Mouse (Mus musculus) left cerebral cortex, postnatal 14 days (tissue): ENCODE data around the gene Onecut3. TPM values are rescaled to one million over a fixed set of nuclear protein-coding genes. Genes with fewer than 3 reads are reported as not detected.

ENCODE experiments used
- DNase-seq, 2 experiments: peaks; one replicate each; pipeline ENCODE4 v3.0.0; 2021 to 2022; ENCODE audit warnings: low spot score in 2 of 2, mixed read lengths in 1 of 2
- intact Hi-C: fragments of 180-260 bp; cut with DNase I; formaldehyde crosslinking; loops from one replicate; pipeline ENCODE4 v1.15.1; 2025
- total RNA-seq, 2 experiments: library from RNA; stranded (reverse); gene quantifications; 2 replicates each; pipeline ENCODE4 v1.2.3; 2021

Gene Onecut3
- total RNA-seq, 2 experiments from 2014 or later = not detected

DNA sequence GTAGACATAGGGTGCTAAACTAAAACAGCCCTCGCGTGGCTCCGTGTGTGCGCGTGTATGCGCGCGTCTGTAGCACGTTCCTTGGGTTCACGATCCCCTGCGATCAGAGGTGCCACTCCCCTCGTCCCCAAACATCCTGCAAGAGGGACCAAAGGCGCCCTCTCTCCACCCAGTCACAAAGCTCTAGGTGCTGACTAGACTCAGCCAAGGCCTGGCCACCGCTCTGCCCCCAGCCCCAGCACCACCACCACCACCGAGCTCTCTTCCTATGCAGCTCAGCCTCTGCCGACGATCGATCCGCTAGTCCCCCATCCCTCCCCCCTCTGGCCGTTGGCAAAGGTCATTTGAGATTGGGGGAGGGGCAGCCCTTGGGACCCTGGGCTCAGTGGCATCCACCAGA is 1.8 kb downstream of the Onecut3 start:
- intact Hi-C loops = loop anchor here (10.0 kb wide), 1 partner anchor 142 kb away; the partner anchor contains the start of gene Plk5
- DNase-seq = no peak

DNA sequence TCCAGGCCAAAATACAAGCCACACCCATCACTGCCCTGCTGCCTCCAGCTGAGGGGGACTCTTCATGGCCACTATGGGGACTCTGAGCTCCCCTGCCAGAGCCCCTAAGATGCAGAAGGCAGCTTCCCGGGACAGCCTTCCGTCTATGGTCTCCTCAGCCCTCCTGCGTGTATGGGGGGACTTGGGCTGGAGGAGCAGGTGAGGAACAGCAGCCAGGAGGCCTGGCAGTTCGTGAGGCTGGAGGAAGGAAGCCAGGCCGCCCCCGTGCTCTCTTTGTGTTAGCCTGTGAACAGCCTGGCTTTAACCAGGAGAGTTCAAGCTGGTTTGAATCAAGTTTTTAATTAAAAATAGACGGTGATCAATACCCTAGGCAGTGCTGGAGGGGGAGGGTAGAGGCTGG is 7.7 kb downstream of the Onecut3 start:
- intact Hi-C loops = no loop called here

DNA sequence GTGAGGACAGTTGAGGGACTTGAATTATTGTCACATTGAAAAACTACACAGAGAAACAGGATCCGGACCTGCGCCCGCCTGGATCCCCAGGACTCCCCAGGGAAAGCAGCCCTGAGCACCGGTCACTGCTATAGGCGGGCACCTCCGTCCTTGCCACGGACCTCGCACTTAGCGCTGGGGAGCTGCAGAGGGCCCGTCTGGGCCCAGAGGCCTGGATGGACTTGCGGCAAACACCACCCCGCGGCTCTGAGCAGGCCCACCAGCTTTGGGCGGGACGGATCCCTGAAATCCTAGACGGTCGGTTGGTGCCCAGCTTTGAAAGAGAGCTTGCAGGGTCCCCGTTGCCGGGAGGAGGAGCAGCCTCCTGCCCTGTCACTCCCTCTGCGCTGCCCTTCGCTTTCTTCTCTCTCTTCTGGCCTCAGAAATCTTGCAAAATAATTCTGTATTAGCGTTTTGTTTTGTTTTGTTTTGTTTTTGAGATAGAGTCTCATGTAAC is 8.2 kb downstream of the Onecut3 start:
- no peak for DNase-seq
- intact Hi-C loops = no loop called here

More for the DNA sequence above, 7.7 kb downstream of the Onecut3 start:
- DNase-seq = no peak

DNA sequence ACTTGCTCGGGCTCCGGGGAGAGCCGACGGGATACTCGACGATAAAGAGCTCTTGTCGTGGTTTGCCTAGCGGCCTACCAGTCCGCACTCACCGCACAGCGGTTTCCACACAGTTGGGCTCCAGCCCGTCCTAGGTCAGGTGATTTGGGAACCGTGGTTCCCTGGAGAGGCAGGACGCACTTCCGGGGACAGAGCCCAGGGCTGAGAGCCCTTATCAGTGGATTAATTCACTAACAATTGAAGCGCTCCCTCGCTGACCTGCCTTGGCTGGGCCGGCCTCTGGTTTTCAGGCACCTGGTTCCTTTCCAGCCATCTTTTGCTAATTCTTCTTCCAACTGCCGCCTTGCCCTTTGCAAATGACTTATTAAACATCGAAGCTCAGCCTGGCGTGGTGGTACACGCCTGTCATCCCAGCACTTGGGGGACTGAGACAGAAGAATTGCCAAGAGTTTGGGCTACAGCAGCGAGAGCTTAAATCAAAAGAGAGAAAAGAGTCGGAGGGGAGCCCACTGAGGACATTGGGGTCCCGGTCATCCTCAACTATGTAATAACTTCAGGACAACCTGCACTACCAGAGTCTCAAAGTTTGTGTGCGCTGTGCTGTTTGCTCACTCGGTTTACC is 9.1 kb downstream of the Onecut3 start:
- intact Hi-C loops = no loop called here
- no peak for DNase-seq

DNA sequence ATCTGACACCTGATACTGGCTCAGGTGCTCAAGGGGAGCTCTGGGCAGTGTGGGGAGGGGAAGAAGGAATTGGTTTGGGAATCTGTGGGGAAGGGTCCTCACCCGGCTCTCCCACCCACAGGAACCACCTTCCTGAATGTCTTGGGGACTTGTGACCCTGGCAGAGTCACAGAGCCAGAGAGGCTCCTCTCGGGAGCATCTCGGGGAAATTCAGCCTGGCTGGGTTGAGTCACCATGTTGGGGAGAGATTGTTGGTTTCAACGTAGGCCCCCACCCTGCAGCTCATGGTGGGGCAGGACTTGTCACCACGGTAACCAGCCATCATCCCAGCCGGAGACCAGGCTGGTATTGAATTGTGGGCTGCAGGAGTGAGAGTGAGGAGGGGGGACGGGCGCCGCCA is 10.1 kb downstream of the Onecut3 start:
- DNase-seq = no peak
- intact Hi-C loops = no loop called here

DNA sequence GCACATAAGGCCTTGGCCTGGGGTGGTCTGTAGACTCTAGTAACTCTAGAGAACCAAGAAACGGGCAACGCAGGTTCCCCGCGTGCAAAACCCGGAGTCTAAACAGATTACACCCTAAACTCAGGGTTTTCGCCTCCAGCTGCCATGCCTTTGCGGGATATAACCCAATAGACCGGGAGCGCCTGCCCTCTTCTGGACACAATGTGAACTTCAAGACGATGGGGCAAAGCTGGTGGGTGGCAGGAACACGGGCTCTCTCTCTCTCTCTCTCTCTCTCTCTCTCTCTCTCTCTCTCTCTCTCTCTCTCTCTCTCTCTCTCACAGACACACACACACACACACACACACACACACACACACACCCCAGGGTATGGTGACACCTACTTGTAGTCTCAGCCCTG is 11.6 kb downstream of the Onecut3 start:
- peak; percentile 49 to 72 for DNase-seq
- intact Hi-C loops = loop anchor here (1.0 kb wide), 1 partner anchor 60 kb away; no protein-coding TSS in a partner anchor

DNA sequence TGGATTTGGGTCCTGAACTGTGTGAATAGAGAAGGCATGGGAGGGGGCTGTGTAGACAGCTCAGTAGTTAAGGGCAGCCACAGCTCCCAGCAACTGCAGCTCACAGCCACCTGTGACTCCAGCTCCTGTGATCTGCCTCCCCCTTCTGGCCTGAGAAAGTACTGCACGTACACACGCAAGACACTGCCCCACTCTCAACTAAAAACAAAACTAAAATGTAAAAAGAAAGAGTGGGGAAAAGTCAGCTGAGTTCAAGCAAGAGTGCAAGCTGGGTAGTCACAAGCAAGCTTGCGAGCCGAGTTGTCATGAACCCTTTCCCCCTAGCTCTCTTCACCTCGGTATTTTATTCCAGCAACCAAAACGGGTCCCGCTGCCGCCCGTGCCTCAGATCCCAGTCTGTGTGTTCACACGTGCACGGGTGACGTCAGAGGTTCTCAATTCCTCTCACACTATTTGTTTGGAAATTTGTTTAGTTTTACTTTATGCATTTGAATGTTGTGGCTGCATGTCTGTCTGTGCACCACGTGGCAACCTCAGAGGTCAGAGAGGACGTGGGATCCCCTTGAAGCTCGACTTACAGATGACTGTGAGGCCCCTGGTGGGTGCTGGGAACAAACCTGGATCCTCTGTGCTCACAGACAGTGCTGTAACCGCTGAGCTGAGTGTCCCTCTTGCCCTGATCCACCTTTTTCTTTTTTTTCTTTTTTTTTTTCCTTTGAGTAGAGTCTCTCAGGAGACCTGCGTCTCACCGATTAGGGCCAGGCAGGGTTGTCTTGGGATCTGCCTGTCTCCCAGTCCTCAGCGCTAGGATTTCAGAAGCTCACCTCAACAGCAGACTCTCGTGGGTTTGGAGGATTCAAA is 15.0 kb downstream of the Onecut3 start:
- intact Hi-C loops = no loop called here
- peak; percentile 80 to 84 for DNase-seq

DNA sequence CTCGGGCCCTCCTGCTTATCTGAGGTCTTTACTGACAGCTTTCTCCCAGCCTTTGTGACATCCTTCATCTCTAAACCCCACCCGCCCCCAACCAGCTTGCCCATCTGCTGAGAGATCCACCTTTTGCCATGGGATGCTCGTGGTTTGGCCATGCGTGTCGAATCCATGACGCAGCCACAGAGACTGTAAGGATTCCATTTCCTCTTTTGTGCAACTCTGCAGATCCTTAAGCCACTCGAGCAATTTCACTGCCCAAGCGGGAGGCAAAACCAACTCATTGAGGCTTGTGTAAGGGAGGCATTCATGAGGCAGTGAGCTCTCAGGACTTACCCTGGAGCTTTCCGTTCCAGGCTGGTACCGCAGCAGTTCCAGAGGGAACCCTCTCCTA is 15.6 kb downstream of the Onecut3 start:
- intact Hi-C loops = no loop called here
- DNase-seq = no peak

DNA sequence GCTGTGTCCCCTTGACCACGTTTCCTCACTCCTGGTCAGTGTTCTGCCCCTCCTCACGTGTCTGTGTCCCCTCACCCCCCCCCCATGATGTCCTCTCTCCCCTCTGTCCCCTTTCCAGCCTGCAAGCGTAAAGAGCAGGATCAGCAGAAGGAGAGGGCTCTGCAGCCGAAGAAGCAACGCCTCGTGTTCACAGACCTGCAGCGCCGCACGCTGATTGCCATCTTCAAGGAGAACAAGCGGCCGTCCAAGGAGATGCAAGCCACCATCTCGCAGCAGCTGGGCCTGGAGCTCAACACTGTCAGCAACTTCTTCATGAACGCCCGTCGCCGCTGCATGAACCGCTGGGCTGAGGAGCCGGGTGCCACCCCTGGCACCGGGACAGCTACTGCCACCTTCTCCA is 19.1 kb downstream of the Onecut3 start:
- no peak for DNase-seq
- intact Hi-C loops = no loop called here

DNA sequence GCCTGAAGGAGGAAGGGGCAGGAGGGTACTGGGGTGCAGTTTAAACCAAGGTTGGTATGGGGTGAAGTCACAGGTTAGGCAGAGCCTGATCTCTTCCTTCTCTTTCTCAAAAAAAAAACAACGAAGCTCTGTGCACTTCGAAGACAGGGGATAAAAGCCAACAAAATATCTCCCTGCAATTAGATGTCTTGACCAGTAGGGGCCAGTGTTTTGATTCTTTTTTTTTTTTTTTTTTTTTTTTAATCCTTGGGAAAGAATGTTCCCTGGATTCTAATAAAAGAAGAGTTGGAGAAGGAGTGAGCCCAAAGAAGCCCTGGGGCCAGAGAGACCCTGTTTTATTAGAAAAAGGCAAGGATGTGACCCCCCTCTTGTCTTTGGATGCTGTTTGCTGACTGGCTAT is 24.7 kb downstream of the Onecut3 start:
- no peak for DNase-seq
- intact Hi-C loops = no loop called here

DNA sequence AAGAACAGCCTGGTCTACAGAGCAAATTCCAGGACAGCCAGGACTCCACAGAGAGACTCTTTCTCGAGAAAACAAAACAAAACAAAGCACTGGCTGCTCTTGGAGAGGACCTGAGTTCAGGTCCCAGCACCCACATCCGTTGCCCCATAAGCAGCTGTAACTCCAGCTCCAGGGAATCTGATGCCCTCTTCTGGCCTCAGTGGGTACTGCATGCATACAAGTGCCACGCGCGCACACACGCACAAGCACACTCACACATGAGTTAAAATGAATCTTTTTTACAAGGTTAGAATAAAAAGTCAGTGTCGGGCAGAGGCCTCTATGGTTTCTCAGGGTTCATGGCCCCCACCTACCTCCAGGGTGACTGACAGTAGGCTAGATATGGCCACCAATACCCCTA is 28.7 kb downstream of the Onecut3 start:
- intact Hi-C loops = no loop called here
- no peak for DNase-seq

DNA sequence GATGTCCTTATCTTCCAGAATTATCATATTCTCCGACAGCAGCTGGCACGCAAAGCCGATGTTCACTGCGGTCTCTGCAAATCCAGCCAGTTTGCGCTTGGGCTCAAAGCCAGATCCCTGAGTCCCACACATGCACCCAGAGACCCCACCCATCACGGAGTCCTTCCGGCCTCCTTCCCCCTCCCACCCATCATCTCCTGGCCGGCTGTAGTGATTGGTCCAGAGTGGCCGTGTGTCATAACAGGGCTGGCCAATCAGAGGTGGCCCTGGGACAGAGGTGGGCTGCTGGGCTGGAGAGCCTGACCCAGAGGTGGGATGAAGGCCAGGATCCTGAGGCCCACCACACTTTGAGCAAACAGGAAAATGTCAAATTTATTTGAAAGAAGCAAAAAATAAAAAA is 31.5 kb downstream of the Onecut3 start:
- intact Hi-C loops = no loop called here
- DNase-seq = no peak

DNA sequence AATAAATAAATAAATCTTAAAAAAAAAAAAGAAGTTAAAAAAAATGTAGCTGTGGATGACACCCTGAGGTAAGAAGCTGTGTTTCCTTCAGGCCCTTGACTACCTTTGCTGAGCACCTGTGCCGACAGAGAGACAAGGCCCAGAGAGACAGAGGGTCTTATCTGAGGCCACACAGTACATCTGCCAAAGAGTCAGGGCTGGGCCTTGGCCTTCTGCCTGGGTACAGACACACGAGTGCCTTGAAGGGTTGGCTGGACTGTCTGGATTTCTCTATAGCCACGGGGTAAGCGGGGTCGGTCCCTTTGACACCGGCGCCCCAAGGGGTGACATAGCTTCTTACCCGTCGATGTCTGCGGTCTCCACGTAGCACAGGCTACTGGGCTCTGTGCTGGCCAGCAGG is 38.1 kb downstream of the Onecut3 start:
- intact Hi-C loops = no loop called here
- DNase-seq = no peak

DNA sequence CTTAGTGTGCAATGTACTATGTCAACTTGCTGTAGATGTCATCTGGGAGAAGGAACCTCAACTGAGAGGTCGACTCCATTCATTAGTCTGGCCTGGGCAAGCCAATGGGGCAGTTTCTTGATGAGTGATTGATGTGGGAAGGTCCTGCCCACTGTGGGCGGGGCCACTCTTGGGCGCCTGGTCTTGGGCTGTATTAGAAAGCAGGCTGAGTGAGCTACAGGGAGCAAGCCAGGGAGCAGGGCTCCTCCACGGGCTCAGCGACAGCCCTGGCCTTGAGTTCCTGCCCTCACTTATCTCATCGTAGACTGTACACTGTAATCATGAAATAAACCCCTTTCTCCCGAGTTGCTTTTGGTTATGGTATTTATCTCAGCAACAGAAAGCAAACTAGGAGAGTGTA is 39.1 kb downstream of the Onecut3 start:
- no peak for DNase-seq
- intact Hi-C loops = no loop called here

DNA sequence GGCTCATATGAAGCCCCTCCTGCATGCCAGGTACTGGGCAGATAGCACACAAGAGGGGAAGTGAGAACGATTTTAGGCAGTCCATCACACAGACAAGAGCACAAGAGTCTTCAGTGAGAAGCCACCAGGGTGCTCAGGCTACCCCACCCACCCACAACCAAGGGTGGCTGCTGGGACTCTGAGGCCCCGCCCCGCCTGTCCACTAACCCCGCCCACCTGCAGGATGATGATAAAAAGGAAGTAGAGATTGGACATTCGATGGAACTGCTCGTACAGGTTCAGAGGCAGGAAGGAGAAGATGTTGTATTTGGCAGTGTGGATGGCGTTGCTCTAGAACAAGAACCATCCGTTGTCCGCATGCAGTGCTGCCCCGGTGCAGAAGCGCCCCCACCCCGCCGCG is 40.4 kb downstream of the Onecut3 start:
- no peak for DNase-seq
- intact Hi-C loops = no loop called here

DNA sequence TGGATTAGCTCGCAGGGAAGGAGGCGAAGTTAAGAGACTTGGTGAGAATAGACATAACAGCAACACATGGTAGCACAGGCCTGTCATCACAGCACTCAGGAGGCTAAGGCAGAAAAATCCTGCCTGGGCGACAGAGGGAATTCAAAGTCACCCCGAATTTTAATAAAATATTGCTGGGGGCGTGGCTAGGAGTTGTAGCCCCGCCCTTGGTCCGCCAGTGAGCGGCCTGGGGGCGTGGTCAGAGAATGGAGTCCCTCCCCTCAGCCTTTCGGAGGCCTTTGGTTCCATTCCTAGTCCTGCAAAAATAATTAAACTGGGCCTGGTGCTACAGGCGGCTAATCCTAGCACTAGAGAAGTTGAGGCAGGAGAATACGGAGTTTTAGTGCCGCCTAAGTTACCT is 41.1 kb downstream of the Onecut3 start:
- DNase-seq = no peak
- intact Hi-C loops = no loop called here

DNA sequence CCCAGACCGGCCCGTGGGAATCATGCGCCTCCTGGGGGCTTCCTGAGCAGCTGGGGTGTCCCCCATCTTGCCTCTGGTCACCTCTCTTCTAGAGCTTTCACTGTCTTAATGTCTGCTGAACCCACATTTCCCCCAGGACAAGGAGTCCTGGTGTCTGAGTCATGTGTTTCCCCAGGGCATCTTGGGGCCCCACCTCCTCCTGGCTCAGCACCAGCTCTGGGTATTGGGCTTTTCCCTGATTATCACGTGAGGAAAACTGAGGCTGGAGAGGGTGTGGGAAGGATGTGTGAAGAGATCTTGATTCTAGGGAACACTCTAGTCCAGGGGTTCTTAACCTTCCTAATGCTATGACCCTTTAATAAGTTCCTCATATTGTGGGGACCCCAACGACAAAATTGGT is 43.5 kb downstream of the Onecut3 start:
- intact Hi-C loops = no loop called here
- no peak for DNase-seq

DNA sequence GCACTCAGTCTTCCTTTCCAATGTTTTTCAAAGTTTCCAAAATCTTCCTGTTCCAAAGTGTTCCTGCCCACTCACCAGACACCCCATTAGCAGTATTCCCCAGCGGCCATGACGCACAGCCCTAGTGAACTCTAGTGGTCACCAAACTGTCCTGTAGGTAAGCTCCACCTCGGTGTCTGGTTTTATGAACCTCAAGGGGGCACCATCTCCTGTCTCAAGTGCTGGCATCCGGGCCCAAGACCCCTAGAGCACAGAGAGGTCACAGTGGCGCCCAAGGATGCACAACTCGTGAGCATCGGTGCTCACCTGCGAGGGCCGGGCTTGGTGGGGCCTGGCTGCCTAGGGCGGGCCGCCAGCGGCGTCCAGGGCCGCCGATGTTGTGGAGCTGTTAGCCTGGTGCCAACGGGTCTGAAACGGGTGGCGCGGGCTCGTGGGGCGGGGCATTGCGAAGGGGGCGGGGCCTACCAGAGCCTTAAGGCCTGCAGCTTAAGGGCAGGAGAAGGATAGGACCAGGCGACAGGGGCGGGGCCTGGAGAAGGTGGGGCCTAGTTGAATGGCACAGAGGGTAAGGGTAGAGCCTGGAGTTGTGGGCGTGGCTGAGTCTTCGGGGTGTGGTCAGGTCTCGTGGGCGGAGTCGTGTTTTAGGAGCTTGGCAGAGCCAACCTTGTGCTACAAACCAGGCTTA is 44.2 kb downstream of the Onecut3 start, which contains the start of gene Atp8b3:
TSS of gene Atp8b3 (minus strand) at position 415 of the 685 bp plus-strand sequence.
- intact Hi-C loops = no loop called here
- DNase-seq = peak in 1 of 2 experiments; percentile 62

DNA sequence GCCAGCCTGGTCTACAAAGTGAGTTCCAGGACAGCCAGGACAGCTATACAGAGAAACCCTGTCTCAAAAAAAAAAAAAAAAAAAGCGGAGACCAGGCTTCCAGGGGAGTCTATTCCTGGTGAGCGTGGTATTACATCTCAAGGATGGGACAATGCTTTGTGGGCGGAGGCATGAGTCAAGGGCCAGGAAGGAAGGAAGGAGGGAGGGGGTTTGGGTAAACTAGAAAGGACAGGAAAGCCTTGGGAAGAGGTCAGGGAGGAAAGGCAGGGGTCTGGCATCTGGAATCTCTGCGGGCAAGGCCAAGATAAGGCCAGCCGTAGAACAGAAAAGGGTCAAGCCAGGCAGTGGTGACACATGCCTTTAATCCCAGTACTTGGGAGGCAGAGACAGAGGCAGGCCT is 44.9 kb downstream of the Onecut3 start:
- no peak for DNase-seq
- intact Hi-C loops = no loop called here

DNA sequence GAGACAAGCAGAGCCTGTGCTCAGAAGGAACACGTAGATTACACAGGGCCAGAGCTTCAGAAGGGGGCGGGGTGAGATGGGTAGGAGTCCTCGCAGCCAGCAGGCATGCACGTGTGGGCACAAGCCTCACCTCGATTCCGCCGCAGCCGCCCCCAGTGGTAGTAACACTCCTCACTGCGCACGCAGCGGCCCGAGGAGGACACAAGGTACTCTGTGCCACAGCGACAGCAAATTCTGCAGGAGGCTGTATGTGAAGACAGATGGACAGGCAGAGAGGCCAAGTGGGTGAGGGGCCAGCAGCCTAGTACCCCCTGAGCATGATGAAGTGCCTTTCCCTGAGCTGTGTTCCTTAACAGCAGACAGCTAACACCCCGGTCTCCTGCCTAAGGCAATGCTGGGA is 49.2 kb downstream of the Onecut3 start:
- intact Hi-C loops = no loop called here
- DNase-seq = no peak
